Mouse (Mus musculus) heart, postnatal 0 days (tissue): ENCODE measurements at regions not wholly inside any gene's neighbourhood (a gene's known extent, or its start where the extent isn't known, plus 50 kb on each side); places are given as distances from the start of the nearest gene placed in this dataset.

Experiments used
- CTCF ChIP-seq: IDR thresholded peaks from 2 replicates; pipeline ENCODE4 v1.5.1; 2016; ENCODE audit warnings: antibody characterized with exemption, control low read depth, low read depth
- EP300 ChIP-seq: IDR thresholded peaks from 2 replicates; pipeline ENCODE4 v1.6.1; 2016; ENCODE audit warnings: antibody characterized with exemption, low read depth

DNA sequence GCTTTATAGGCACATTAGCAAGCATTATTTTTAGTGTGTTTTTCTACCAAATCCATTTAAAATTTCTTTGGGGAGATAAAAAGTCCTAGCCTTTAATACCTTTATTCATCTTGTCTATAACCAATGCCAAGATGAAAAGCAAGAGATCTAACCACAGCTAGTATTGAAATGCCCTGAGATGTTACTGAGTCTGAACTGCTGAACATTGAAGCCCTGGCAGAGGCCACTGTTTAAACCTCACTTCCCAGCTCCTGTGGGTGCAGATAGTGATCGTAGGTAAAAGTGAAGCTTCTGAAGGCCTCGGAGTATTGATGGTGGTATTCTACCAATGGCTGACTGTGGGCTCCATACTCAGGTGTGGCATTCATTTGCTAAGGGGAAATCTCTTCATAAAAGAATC, 510.9 kb downstream of the Fat4 start:
- TF ChIP-seq CTCF (no peak), EP300 (no peak)
